In the genomic region with DNA sequence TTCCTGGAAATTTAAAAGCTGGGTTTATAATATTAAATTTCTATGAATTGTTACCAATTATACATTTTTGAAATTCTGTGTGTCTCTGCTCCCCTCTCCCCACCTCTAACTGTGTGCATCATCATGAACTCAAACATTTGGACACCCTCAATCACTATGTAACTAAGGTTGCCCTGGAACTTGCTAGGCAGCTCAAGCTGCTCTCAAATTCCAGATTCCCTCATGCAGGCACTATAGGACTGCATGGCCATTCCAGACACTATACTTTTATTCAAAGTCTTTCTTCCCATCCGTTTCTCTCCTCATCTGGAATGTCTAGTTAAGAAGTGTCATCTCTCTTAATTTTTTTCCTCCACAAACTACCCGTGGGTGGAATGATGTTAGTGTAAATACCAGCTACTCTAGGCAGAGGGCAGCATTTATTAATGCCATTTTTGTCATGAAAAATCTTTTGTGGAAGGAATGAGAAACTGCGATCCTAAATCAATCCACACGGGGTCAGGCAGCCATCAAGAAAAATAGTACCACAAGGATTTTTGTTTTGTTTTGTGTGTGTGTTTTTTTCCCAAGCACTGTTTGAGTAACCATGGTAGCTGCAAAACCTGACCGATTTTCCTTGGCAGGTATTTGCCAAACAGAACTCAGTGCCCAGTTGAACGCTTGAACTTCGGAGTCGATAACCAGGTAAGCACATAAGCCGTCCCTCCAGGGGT, we compare ENCODE assay signal across 8 mouse cellular contexts. TPM values are rescaled to one million over a fixed set of nuclear protein-coding genes. Genes with fewer than 3 reads are reported as not detected.
A peak's percentile ranks its signal among the peaks of the same experiment; 100 is the strongest.
DNase-seq lines count a peak whose midpoint lies in the region; ATAC-seq and TF ChIP-seq lines count a peak whose summit lies in the region.

No protein-coding gene starts in this region.

- intact Hi-C loops in heart, postnatal 36 days (cut with DNase I) = loop anchor here (1.0 to 5.0 kb wide), 3 partner anchors 321 to 545 kb away; no protein-coding TSS in a partner anchor

- in situ Hi-C loops in CH12.LX (cut with MboI; ENCODE audit: low pct_ligation_motif_present, low pct_unique_long_range_greater_than_20kb, low sequenced_read_pairs) = loop anchor here (10.0 kb wide), 1 partner anchor 68 kb away; no protein-coding TSS in a partner anchor

- H3K9me3 ChIP-seq in CH12.LX (replicated peaks; ENCODE audit: low read length) = peaks cover 4% of the 10 kb centered on the region
- H3K9me3 ChIP-seq in stomach, embryonic 16.5 days (replicated peaks; ENCODE audit: control insufficient read depth, low read length) = no peaks in the 10 kb centered on the region

- TF ChIP-seq CTCF in CH12.LX (conservative IDR thresholded peaks at IDR 0.05 in 1 of 2, IDR thresholded peaks at IDR 0.05 in 1 of 2; ENCODE audit: low read depth in 2 of 2, low read length in 2 of 2) = peak in 1 of 2 experiments; percentile 76; a peak in 2 of 4 replicates

- H3K4me1 ChIP-seq in CH12.LX (ENCODE audit: control insufficient read depth in 1 of 2, insufficient read depth in 2 of 2) = no peaks in the 10 kb centered on the region
- no peaks in the 10 kb centered on the region for H3K4me1 ChIP-seq in stomach, embryonic 16.5 days (ENCODE audit: control insufficient read depth, insufficient read depth, low read length)

- TF ChIP-seq EP300 in CH12.LX (IDR thresholded peaks at IDR 0.05; ENCODE audit: low read length) = no peak

- peak; percentile 62 for TF ChIP-seq RAD21 in CH12.LX (IDR thresholded peaks at IDR 0.05; ENCODE audit: low read depth, low read length)

- no peak overlapping the region for H3K27ac ChIP-seq in CH12.LX (ENCODE audit: insufficient read depth, low read depth)
- no peak overlapping the region for H3K27ac ChIP-seq in stomach, embryonic 16.5 days (ENCODE audit: low read length)

- H3K27me3 ChIP-seq in CH12.LX (replicated peaks) = no peaks in the 10 kb centered on the region
- H3K27me3 ChIP-seq in stomach, embryonic 16.5 days (ENCODE audit: control insufficient read depth, insufficient read depth, low read length) = no peaks in the 10 kb centered on the region

- 31% methylated on average over 9 of the region's 9 CpGs for WGBS in stomach, embryonic 16.5 days

- no peak overlapping the region for H3K4me2 ChIP-seq in CH12.LX (ENCODE audit: insufficient read depth, low read depth, poor library complexity, severe bottlenecking)
- peak overlapping the region; percentile 33; the same call in 1 of the 2 replicates for H3K4me2 ChIP-seq in stomach, embryonic 16.5 days (ENCODE audit: low read depth, low read length)

- no peak overlapping the region for H3K9ac ChIP-seq in CH12.LX (ENCODE audit: insufficient read depth, low read depth)
- no peak overlapping the region for H3K9ac ChIP-seq in stomach, embryonic 16.5 days (ENCODE audit: low read length)

- no peak overlapping the region for H3K4me3 ChIP-seq in CH12.LX (replicated peaks in 1 of 3; ENCODE audit: low read depth in 2 of 3, low read length in 2 of 3, poor library complexity in 1 of 3)
- no peak overlapping the region for H3K4me3 ChIP-seq in stomach, embryonic 16.5 days (replicated peaks; ENCODE audit: low read length)

- dilution Hi-C loops in CH12.LX (cut with MboI; ENCODE audit: extremely low pct_ligation_motif_present, extremely low pct_unique_long_range_greater_than_20kb, low sequenced_read_pairs) = no loop called here

- H3K79me2 ChIP-seq in CH12.LX (replicated peaks; ENCODE audit: control insufficient read depth, extremely low read depth, insufficient read depth, poor library complexity, severe bottlenecking) = no peaks in the 10 kb centered on the region

- DNase-seq in CH12.LX (ENCODE audit: extremely low read depth) = peak; percentile 29
- peak; percentile 80 for DNase-seq in adipocyte (ENCODE audit: low spot score)
- peak; percentile 53 for DNase-seq in embryo, embryonic 11.5 days (ENCODE audit: low read depth, low spot score)
- peak; percentile 28 to 30 for DNase-seq in heart, postnatal 36 days
- DNase-seq in layer of hippocampus, adult 9-10 months (ENCODE audit: low spot score) = peak; percentile 64
- DNase-seq in ovary, adult 18-20 months (ENCODE audit: low spot score) = no peak

- H3K36me3 ChIP-seq in CH12.LX (replicated peaks in 1 of 2; ENCODE audit: control insufficient read depth in 1 of 2, insufficient read depth in 1 of 2, low read length in 1 of 2) = no peaks in the 10 kb centered on the region
- no peaks in the 10 kb centered on the region for H3K36me3 ChIP-seq in stomach, embryonic 16.5 days (ENCODE audit: control insufficient read depth, insufficient read depth, low read length)

- TF ChIP-seq POLR2A in CH12.LX (IDR thresholded peaks at IDR 0.05; ENCODE audit: low read depth, low read length) = no peak

- peak; percentile 74 for ATAC-seq in megakaryocyte, adult 5-6 weeks (ENCODE audit: poor library complexity, severe bottlenecking)
- no peak for ATAC-seq in stomach, embryonic 16.5 days (ENCODE audit: insufficient read depth, low FRiP score)

TF ChIP-seq in CH12.LX, 34 proteins besides CTCF, POLR2A, EP300 and RAD21:
- TF ChIP-seq SMC3 (IDR thresholded peaks at IDR 0.05; ENCODE audit: low read depth, low read length) = peak; percentile 68
- TF ChIP-seq MXI1 (IDR thresholded peaks at IDR 0.05; ENCODE audit: low read depth, low read length) = no peak

RNA-seq across cellular contexts. Expression of a gene that starts 13.7 kb away (rescaled TPM):
- total RNA-seq in CH12.LX (2012; rRNA removed) = 0.04 TPM in 1 of 2 replicates, not detected in the other
- not detected in 2 replicates for total RNA-seq in CH12.LX (2014; rRNA removed)
- not detected in 2 replicates for polyA plus RNA-seq in CH12.LX (2012; ENCODE audit: insufficient read length, low read depth)
- 10 to 100 TPM; 10.2 to 11.9 TPM for total RNA-seq in heart, postnatal 36 days (2021)
- 5.7 and 5.8 TPM in 2 replicates for total RNA-seq in megakaryocyte, adult 5-6 weeks (2015)
- 2.7 and 4.1 TPM in 2 replicates for total RNA-seq in megakaryocyte, adult 5-6 weeks (2017)
- polyA plus RNA-seq in stomach, embryonic 16.5 days (2015; fragmentation: Nextera tagmentation; extraction: Ambion mirVana) = 4.6 and 4.8 TPM in 2 replicates

RNA-seq across cellular contexts. Expression of a gene that starts 15.3 kb away (rescaled TPM):
- total RNA-seq in CH12.LX (2012; rRNA removed) (1.9 and 2.6 TPM in 2 replicates), CH12.LX (2014; rRNA removed) (9.7 and 11.5 TPM in 2 replicates)
- polyA plus RNA-seq in CH12.LX (2012; ENCODE audit: insufficient read length, low read depth) = 13.7 and 13.9 TPM in 2 replicates
- under 1 TPM in 1 of 2 experiments, not detected in 1; 0.11 TPM for total RNA-seq in heart, postnatal 36 days (2021)
- total RNA-seq in megakaryocyte, adult 5-6 weeks (2015) = 16.4 and 20.1 TPM in 2 replicates
- 12.1 and 13.4 TPM in 2 replicates for total RNA-seq in megakaryocyte, adult 5-6 weeks (2017)
- polyA plus RNA-seq in stomach, embryonic 16.5 days (2015; fragmentation: Nextera tagmentation; extraction: Ambion mirVana) = 0.12 and 0.43 TPM in 2 replicates

RNA-seq across cellular contexts. Expression of a gene that starts 16.2 kb away (rescaled TPM):
- total RNA-seq in CH12.LX (2012; rRNA removed) (not detected in 2 replicates), CH12.LX (2014; rRNA removed) (not detected in 2 replicates)
- not detected in 2 replicates for polyA plus RNA-seq in CH12.LX (2012; ENCODE audit: insufficient read length, low read depth)
- total RNA-seq in heart, postnatal 36 days (2021) = not detected
- total RNA-seq in megakaryocyte, adult 5-6 weeks (2015) = not detected in 2 replicates
- total RNA-seq in megakaryocyte, adult 5-6 weeks (2017) = not detected in 2 replicates
- polyA plus RNA-seq in stomach, embryonic 16.5 days (2015; fragmentation: Nextera tagmentation; extraction: Ambion mirVana) = 1.1 and 2.0 TPM in 2 replicates

RNA-seq across cellular contexts. Expression of a gene that starts 59.8 kb away (rescaled TPM):
- total RNA-seq in CH12.LX (2012; rRNA removed) (0.47 TPM in 1 of 2 replicates, not detected in the other), CH12.LX (2014; rRNA removed) (not detected in 2 replicates)
- 1.1 and 1.9 TPM in 2 replicates for polyA plus RNA-seq in CH12.LX (2012; ENCODE audit: insufficient read length, low read depth)
- total RNA-seq in heart, postnatal 36 days (2021) = not detected
- 0.57 TPM in 1 of 2 replicates, not detected in the other for total RNA-seq in megakaryocyte, adult 5-6 weeks (2015)
- not detected in 2 replicates for total RNA-seq in megakaryocyte, adult 5-6 weeks (2017)
- polyA plus RNA-seq in stomach, embryonic 16.5 days (2015; fragmentation: Nextera tagmentation; extraction: Ambion mirVana) = not detected in 2 replicates
